Mouse (Mus musculus) layer of hippocampus, adult 11-12 months (tissue): Measurements from ENCODE around the gene Dnajc4.

Experiments used
- DNase-seq: peaks from one replicate; pipeline ENCODE4 v3.0.0; 2022; ENCODE audit warnings: low spot score

Dnajc4 gene

DNA sequence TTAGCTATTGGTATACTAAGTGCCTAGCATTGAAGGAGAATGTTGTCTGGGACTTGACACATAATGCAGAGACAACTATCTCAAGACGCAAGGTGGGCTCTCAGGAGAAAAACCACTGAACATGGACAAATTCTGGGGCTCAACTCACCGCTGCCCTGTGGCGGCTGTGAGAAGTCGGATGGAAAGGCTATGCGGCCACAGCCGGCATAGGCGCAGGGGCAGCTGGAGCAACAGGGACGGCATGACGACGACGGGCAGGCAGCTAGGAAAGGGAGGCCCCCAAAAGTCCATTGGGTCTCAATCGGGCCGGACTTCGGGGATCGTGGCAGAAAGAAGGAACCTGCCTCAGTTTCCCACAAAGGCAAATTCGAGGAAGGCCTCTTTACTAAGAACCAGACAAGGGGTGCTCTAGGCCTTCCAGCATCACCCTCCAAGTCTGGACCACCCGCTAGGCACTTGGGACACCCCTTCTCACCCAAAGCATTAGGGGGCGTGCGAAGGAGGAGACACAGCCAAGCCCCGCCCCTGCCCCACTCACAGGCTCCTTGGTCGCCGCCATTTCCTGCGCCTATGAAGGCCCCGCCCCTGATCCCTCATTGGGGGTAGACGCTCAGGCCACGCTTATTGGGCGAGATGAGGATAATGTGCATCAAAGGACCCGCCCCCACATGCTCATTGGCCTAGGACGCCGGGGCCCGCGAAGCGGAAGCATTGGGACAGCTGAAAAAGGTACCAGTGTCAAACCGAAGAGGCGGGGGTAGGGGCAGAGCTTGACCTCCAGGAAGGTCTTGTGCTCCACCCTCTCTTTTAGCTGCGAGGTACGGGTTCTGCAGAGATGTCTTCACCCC is at the start of gene Dnajc4:
Gene Dnajc4, minus strand, starts transcription at position 562 of the 848 bp plus-strand sequence.
- peak; percentile 97 for DNase-seq

DNA sequence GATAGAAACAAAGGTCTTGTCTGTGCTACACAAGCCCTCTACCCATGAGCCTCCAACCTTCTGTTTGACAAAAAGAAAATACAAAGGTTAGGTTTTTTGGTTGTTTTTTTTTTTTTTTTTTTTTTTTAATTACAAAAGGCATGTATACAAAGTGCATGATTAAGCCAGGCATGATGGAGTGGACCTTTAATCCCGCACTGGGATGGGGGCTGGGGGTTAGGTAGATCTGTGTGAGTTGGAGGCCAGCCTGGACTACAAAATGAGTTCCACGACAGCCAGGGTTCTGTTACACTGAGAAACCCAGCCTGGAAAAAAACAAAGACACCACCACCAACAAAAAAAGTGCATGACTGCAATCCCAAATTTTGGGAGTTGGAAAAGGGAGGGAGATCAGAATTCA is 48.8 kb upstream of the Dnajc4 start:
- DNase-seq: no peak

DNA sequence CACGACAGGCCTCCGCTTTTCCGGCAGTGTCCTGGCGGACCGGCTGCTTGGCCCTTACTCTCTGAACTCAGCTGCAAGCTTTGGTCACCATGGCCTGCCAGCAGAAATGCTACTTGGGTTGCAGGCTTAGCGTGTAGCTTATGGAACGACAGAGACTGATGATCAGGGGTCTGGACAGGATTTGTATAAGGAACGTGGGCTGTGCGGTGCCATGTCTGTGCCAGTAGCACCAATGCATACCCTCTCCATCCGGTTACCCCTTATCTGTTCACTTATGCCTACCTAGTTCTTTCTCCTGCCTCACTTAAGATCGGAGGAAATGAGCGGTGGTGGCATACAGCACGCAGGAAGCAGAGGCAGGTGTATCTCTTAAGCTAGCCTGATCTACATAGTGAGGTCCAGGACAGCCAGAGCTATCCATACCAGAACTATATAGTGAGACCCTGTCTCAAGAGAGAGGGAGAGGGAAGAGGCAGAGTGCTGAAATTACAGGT is 48.3 kb upstream of the Dnajc4 start:
- no peak for DNase-seq

DNA sequence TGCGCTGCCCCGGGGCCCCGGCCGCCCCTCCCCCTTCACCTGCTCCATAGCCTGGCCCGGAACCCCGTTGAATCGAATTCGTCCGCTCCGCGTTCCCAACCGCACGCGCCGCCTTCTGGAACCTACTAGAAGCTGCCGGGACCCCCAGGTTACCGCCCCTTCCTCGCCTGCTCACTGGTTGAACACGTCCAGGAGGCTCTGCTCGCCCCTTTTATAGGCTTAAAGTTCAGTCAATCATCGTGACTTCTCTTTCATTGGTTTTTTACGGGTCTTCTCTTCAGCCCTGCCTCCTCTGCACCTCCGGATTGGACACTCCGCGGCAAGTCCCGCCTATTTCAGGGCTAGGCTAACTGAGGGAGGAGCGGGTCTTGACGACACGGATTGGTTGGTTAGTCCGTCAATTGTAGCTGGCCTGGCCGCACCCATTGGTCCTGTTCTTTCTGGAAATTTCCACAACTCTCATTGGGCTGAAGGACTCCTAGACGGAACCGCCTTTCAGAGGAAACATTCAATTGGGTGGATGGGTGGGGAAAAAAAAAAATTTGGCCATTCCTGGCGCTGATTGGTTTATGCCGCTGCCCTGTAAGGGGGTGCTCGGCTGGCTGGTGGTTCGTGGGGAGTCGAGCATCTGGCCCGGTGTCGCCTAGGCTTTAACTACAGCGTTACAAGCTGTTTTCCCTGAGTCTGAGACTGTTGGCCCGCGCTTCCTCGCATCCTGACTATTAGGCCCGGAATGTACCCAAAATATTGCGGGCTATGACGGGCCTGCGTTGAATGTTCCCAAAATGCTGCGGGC is 47.7 kb upstream of the Dnajc4 start, which contains the start of gene Stip1:
Gene Stip1, minus strand, starts transcription at position 127 of the 796 bp plus-strand sequence.
- DNase-seq: peak; percentile 100

DNA sequence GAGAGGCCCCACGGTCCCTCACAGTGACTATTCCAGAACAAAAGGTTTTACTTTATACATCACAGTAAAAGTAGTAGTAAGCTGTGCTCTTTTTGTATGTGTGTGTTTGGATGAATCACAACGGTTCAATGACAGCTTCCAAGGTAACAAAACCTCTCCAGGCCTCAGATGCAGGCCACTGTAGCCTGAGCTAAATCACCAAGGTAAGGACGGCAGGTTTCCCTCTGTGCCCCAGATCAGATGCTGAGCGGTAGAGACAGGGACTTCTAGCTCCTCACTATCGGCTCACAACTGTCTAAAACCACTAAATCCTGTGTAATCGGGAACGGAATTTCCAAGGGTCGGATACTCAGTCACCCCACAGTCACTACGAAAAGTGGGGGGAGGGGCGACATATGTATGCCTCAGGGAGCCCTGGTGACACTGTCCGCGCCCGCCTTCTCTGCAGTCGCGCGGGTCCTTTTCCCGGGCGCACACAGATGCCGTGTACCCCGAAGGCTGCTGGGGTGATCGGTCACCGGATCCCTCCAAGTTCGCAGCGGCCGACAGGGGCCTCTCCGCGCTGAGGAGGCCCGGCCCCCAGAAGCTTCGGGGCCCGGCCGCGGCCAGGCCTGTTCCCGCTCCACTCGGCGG is 46.8 kb upstream of the Dnajc4 start:
- DNase-seq: peak; percentile 65

DNA sequence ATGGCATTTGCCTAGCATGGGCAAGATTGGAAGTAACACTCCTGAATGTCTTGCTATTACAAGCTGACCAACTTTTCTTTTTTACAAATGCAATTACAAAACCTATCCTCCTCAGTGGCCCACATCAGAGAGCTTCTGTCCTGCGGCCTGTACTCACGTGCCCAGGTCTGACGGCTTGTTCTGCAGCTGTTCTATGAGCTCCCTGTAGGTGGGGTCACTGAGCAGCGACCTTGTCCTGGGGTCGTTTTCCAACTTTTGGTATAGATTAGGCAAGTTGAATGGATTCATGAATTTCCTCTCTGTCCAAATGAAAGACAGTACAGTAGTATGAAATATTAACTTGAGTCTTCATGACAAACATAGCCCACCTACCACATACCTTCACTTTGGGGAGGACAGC is 41.6 kb upstream of the Dnajc4 start:
- DNase-seq: no peak

DNA sequence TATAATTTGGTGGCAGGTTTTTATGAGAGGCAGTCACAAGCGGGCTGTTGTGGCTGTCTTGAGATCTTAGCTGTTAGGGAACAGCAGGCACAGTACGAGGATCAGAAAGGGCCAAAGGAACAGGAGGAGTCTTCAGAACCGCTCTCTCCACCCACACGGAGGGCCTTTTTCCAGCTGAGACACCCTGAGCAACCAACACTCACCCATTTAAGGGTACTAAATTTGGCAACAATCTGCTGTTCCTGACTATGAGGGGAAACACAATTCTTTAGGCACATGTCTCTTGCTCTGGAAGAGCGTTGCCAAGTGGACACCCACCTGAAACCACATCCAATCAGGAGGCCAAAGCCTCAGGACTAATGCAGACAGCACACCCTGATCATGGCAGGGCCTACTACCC is 37.2 kb upstream of the Dnajc4 start:
- DNase-seq: no peak

DNA sequence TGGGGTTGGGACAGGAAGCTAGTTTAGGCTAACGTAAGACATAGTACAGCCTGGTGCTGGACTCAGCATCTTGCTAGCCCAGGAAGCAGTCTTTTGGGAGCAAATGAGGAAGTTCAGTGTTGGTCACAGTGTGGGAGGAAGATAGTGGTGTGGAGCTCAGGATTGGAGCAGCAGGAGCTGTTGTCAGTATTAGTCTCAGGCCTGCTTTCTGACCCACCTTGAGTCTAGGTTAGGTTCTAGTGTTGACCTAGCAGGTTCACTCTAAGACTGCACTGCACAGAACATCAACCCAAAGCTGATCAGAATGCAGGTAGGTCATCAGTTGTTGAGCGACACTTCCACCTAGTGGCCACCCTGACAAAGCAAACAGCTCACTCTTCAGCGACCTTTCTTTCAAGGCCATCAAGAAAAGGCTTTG is 27.9 kb upstream of the Dnajc4 start:
- no peak for DNase-seq

DNA sequence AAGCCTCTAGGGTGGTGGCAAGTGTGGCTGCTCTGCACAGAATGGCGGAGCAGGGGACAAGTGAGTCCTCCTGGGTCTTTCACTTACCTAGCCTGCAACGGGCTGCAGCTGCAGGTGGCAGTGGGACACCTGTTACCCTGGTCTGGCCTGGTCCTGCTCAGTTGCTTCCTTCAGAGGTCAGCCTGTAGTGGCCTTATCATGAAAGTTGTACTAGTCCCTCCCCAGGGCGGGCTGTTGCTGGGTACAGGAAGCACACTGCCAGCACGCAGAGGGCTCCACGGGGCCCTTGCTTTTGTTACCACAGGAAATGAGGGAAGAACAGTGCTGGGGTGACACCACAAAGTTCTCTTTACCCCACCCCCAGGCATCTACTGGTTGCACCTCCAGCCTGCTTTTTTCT is 26.8 kb upstream of the Dnajc4 start, which contains the start of gene Fermt3:
Gene Fermt3, minus strand, starts transcription at position 279 of the 400 bp plus-strand sequence.
- DNase-seq: peak; percentile 69

DNA sequence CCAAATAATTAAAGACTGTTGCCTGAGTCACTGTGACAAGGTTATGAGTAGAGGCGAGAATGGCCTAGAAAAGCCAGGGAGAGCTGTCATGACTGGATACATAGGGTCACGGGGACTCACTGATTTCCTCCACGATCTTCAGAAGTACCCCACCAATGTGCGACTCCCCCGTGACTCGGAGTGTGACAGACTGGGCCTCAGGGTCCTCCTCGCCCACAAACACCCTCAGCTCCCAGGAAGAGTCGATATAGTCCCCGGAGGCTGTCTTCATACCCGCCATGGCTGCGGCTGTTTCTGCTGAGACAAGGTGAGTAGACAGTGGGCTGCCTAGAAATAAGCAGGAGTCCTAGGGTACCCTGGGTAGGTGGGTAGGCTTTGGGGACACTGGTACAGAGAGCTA is 26.2 kb upstream of the Dnajc4 start:
- DNase-seq: no peak

DNA sequence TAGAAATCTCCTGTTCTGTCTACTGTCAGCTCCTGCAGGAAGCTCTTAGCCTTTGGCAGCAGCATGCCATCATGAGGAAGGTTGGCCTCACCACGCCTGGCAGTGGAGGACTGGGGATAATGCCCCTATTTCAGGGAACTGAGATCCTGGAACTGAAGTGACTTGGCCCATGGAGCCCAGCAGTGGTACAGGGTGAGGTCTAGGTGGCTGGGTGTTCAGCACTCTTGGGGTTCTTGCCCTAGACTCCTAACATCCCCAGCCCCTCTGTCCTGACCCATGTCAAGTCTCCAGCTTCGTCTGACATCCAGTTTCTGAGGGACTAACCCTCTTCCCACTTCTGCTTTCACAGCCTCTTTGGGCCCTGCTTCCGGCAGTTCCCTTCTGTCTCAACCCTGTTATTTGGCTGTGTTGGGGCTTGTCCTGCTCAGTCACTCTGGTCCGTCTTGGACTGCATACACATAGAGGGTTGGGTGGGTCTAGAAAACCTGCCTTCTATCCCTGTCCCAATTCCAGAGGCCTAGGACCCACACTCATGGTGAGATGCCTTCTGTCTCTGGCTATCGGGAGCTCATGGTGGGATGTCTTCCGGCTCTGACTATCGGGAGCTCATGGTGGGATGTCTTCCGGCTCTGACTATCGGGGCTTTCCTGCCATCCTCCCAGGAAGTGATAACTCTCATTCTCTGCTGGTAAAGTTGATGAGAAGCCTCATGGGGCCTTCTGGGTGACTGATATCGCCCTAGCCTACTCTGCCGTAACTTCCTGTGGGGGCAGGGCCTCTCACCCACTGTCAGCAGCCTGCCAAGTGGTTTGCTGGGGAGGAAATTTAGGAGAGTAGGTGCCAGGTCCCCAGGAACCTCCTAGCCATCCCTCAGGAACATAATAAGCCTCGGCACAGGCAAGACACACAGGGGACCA is 25.4 kb upstream of the Dnajc4 start:
- DNase-seq: no peak

DNA sequence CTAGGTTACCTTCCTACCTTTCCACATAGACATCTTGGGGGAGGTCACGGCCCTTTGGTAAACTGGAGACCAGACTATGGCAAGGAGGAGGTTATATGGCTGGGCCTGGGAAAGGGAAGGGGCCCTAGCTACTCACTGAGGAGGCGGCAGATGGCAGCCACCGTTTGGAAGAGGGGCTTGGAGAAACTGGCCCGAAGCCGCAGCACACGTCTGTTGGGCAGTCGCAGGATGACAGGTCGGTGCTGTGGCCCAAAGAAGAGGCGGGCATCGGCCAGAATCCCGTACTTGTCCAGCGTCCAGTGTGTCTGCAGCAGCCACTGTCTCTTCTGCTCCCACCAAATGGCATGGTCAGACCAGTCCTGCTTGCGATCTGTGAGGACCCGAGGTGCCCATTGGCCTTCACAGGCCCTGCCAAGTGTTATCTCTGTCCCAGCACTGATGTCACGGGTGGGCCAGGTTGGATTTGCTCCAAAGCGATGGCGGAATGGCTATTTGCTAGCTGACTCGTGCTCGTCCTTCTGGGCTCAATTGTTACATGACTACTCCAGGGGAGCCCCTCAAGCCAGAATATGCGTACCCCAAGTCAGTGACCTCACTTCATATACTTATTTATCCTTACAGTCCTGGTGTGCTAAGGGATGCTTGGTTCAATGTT is 22.2 kb upstream of the Dnajc4 start:
- DNase-seq: no peak

DNA sequence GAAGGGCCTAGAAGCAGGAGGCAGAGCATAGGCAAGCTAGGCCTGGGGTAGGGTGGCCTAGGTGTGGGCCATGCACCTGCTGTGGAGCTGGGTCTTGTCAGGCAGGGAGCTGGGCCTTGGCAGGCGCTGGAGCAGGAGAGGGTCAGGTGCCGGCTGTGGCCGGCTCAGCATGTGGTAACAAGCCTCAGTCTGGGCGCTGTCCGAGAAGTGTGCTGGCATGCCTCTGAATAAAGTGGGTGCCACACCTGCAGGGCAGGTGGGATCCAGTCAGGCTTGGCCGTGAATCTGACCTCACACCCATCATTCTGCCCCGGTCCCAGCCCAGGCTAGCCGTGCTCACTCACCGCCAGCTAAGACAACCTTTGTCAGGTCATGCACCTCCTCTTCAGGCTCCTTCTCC is 21.6 kb upstream of the Dnajc4 start:
- no peak for DNase-seq

DNA sequence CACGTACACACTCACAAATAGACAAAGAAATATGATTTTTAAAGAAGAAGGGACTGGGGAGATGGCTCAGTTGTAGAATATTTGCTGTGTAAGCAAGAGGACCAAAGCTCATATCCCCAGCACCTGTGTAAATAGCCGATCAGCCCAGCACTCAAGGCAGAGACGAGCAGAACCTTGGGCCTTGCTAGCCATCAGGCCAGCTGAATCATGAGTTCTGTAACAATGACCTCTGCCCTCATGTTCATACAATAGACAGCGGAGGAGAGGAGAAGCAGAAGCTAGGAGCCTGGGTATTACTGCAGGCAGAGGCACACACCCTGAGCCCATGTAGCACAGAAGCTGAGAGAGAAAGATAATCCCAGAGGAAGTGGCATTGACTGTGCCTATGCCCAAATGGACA is 20.1 kb upstream of the Dnajc4 start:
- no peak for DNase-seq

DNA sequence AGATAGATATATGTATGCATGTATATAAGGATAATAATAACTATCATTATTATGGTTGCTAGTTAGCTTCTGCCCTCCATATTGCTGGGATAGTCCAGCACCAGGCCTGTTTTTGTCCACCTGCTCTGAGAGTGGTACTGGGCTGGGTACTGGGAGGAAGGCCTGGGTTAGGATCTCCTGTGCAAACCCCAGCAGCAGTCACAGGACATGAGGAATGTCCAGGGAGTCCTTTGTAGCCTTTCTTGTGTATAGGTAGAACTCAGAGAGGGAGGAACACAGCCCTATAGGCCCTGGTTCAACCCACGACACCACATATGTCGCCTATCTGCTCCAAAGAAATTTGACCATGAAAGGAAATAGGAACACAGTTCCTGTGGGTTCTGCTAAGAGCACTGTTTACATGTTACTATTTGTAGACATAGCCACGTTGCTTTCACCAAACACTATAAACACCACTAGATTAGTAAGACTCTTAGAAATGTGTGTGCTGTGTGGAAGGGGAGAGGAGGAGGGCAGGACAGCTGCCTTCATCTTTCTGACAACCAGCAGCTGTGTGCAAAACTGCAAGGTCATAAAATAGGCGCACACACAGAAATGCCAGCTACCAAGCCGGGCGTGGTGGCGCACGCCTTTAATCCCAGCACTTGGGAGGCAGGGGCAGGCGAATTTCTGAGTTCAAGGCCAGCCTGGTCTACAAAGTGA is 14.7 kb upstream of the Dnajc4 start:
- no peak for DNase-seq

DNA sequence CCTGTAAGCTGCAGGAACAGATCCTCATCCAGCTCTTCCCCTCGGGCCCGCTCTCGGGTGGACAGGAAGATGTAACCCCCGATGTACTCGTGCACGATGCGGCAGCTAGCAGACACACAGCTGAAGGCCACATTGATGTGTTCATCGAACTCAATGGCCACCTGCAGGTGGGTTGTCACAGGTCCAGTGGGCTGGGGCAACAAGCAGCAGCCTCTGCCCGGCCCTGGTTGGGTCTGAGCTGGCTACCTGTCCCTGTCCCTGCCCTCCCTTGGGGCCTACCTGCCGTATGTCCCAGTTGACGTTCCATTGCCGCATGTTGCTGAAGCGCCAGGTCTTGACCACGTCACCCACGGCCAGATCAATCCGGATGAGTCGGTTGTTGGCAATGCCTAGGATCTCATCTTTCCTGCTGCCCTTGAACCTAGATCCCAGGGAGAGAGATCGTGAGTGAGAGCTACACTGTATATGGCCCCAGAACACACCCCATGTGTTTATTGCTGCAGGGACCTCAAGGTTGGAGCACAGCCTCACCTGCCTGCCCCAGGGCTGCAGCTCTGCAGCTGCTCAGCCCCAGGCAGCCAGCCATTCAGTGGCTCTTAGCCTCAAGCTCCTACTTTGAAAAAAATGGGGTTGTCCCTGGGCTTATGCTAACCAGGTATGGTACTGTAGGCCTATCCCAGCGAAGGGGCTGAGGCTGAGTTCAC is 7.1 kb upstream of the Dnajc4 start:
- no peak for DNase-seq

DNA sequence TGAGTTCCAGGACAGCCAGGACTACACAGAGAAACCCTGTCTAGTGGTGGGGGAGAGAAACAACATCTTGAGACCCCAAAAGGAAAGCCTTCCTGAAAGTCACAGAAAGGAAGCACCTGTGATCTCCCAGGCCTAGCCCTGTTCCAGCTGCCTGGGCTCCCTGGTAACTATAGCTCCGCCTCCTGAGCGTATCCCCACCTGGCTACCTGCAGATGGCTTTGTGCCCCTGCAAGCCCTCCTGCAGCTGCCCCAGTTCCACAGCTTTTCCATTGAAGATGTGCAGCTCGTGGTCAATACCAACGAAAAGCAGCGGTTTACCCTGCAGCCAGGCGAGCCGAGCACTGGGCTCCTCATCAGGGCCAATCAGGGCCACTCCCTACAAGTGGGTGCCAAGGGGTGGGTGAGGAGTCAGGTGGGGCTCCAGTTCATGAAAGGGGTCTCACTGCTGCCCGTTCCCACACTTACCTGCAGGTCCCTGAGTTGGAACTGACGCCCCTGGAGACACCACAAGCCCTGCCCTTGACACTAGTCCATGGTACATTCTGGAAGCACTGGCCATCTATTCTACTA is 5.4 kb upstream of the Dnajc4 start:
- DNase-seq: no peak

DNA sequence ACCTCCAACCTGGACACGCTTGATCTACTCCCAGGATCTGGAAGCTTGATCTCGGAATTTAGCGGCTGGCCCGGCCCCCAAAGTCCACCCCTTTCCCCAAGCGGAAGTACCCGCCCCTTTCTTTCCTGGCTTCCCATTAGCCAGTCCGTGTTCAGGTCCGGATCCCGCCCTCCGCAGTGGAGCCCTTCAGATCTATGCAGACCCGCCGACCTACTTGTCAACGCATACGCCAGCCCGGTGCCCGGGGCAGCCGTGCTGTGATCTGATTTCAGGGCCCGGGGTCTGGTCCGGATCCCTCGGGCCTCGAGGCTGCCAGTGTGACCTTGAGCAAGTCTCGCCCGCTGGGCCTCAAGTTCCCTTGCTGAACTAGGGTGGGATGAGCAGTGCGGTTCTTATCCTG is 3.6 kb upstream of the Dnajc4 start, which contains the start of the genes Nudt22 and Trpt1:
Gene Nudt22, minus strand, starts transcription at position 112 of the 400 bp plus-strand sequence.
Gene Trpt1, plus strand, starts transcription at position 126 of the 400 bp plus-strand sequence.
- peak; percentile 83 for DNase-seq
